Mouse (Mus musculus) intestine, embryonic 15.5 days (tissue): ENCODE data around the gene Armh1. TPM values are rescaled to one million over a fixed set of nuclear protein-coding genes. Genes with fewer than 3 reads are reported as not detected.

ENCODE experiments used
- ATAC-seq: fragments of 200-750 bp; cut with Nextera tagmentation; 2 replicates; pipeline ENCODE4 v1.8.0; 2017; ENCODE audit warnings: moderate TSS enrichment, moderate library complexity
- H3K27ac ChIP-seq: fragments of 300-500 bp; sonication (generic); 2 replicates; pipeline ENCODE4 v1.5.1; 2015; ENCODE audit warnings: mild to moderate bottlenecking, inconsistent platforms
- H3K27me3 ChIP-seq: fragments of 300-500 bp; sonication (generic); replicated peaks from 2 replicates; pipeline ENCODE4 v1.6.1; 2015; ENCODE audit warnings: inconsistent platforms
- H3K36me3 ChIP-seq: fragments of 300-500 bp; sonication (generic); 2 replicates; pipeline ENCODE4 v1.6.1; 2015; ENCODE audit warnings: inconsistent platforms
- H3K4me1 ChIP-seq: fragments of 300-500 bp; sonication (generic); replicated peaks from 2 replicates; pipeline ENCODE4 v1.6.1; 2015; ENCODE audit warnings: inconsistent platforms
- H3K4me2 ChIP-seq: fragments of 300-500 bp; sonication (generic); replicated peaks from 2 replicates; pipeline ENCODE4 v1.6.1; 2015; ENCODE audit warnings: mild to moderate bottlenecking, inconsistent platforms
- H3K4me3 ChIP-seq: fragments of 300-500 bp; sonication (generic); replicated peaks from 2 replicates; pipeline ENCODE4 v1.5.1; 2015; ENCODE audit warnings: inconsistent platforms
- H3K9ac ChIP-seq: fragments of 300-500 bp; sonication (generic); 2 replicates; pipeline ENCODE4 v1.6.1; 2015; ENCODE audit warnings: inconsistent platforms
- H3K9me3 ChIP-seq: fragments of 300-500 bp; sonication (generic); 2 replicates; pipeline ENCODE4 v1.6.1; 2016; ENCODE audit warnings: inconsistent platforms
- WGBS: fragments of 180-500 bp; shearing (Covaris S2); methylation state at CpG from one replicate; pipeline ENCODE4 v1.1.7; 2015; 5-methylcytosine and 5-hydroxymethylcytosine counted together
- polyA plus RNA-seq: library from polyadenylated mRNA; unstranded; fragments of >200 nt; fragmentation: Nextera tagmentation; extraction: Ambion mirVana; gene quantifications from 2 replicates; pipeline ENCODE4 v1.2.1, GENCODE M21; 2015

Gene Armh1
- polyA plus RNA-seq, 1 experiment from 2014 or later, result 0.19 TPM

GRCm38 (mm10) chr4:117169936-117170335 lies 82.0 kb downstream of the Armh1 start:
- Histone ChIP-seq H3K27ac (no peak overlapping the region), H3K4me1 (no peaks in the 10 kb centered on the region), H3K9me3 (no peaks in the 10 kb centered on the region), H3K9ac (no peak overlapping the region), H3K27me3 (no peaks in the 10 kb centered on the region), H3K4me3 (no peak overlapping the region), H3K4me2 (no peak overlapping the region), H3K36me3 (peaks cover 65% of the 10 kb centered on the region)
- ATAC-seq, result no peak
- WGBS, result 75% methylated on average over 5 of the region's 5 CpGs

Other genes with a start within 250 kb of the Armh1 start
- 32.2 and 37.7 TPM in 2 replicates for gene Eif2b3, start 232.7 kb downstream of the Armh1 start, polyA plus RNA-seq
- 5.6 and 5.9 TPM in 2 replicates for gene Ptch2, start 156.1 kb downstream of the Armh1 start, polyA plus RNA-seq
- 6.0 and 7.6 TPM in 2 replicates for gene Btbd19, start 126.4 kb downstream of the Armh1 start, polyA plus RNA-seq
- gene Tctex1d4, start 125.3 kb downstream of the Armh1 start, polyA plus RNA-seq, result not detected in 2 replicates
- gene Plk3, start 118.2 kb downstream of the Armh1 start, polyA plus RNA-seq, result 3.6 and 3.7 TPM in 2 replicates
- 1,027 and 1,033 TPM in 2 replicates for gene Rps8, start 95.9 kb downstream of the Armh1 start, polyA plus RNA-seq
- gene Kif2c, start 69.5 kb downstream of the Armh1 start, polyA plus RNA-seq, result 37.7 and 48.7 TPM in 2 replicates
- 9.5 and 11.7 TPM in 2 replicates for gene Tmem53, start 174 bp downstream of the Armh1 start, polyA plus RNA-seq
- gene Rnf220, start 244.9 kb upstream of the Armh1 start, polyA plus RNA-seq, result 60.0 and 63.9 TPM in 2 replicates